Mouse (Mus musculus) neural tube, embryonic 14.5 days (tissue): Measurements from ENCODE around the gene Dlgap1. TPM values are rescaled to one million over a fixed set of nuclear protein-coding genes. Genes with fewer than 3 reads are reported as not detected.
A peak's percentile ranks its signal among the peaks of the same experiment; 100 is the strongest.

Experiments used
- ATAC-seq: fragments of 200-750 bp; cut with Nextera tagmentation; 2 replicates; pipeline ENCODE4 v1.8.0; 2017; ENCODE audit warnings: low read depth, mild to moderate bottlenecking, moderate TSS enrichment, moderate library complexity
- H3K27ac ChIP-seq: fragments of 300-500 bp; sonication (generic); 2 replicates; pipeline ENCODE4 v1.5.1; 2014; ENCODE audit warnings: low read depth, mild to moderate bottlenecking, control low read depth, low read length, moderate library complexity, mixed read lengths
- H3K27me3 ChIP-seq: fragments of 300-500 bp; sonication (generic); 2 replicates; pipeline ENCODE4 v1.6.1; 2014; ENCODE audit warnings: low read length; ENCODE audit not compliant: control insufficient read depth, insufficient read depth
- H3K36me3 ChIP-seq: fragments of 300-500 bp; sonication (generic); 2 replicates; pipeline ENCODE4 v1.6.1; 2014; ENCODE audit warnings: low read length, mixed read lengths; ENCODE audit not compliant: control insufficient read depth, insufficient read depth
- H3K4me1 ChIP-seq: fragments of 300-500 bp; sonication (generic); 2 replicates; pipeline ENCODE4 v1.6.1; 2014; ENCODE audit warnings: low read length; ENCODE audit not compliant: control insufficient read depth, insufficient read depth
- H3K4me2 ChIP-seq: fragments of 300-500 bp; sonication (generic); 2 replicates; pipeline ENCODE4 v1.6.1; 2014; ENCODE audit warnings: mild to moderate bottlenecking, low read depth, low read length, control low read depth
- H3K4me3 ChIP-seq: fragments of 300-500 bp; sonication (generic); 2 replicates; pipeline ENCODE4 v1.5.1; 2014; ENCODE audit warnings: low read depth, low read length, control low read depth, mixed read lengths
- H3K9ac ChIP-seq: fragments of 300-500 bp; sonication (generic); replicated peaks from 2 replicates; pipeline ENCODE4 v1.6.1; 2014; ENCODE audit warnings: low read depth, mild to moderate bottlenecking, control low read depth, low read length, mixed read lengths
- H3K9me3 ChIP-seq: fragments of 300-500 bp; sonication (generic); 2 replicates; pipeline ENCODE4 v1.6.1; 2016; ENCODE audit warnings: low read length; ENCODE audit not compliant: control insufficient read depth
- WGBS: fragments of 180-500 bp; shearing (Covaris S2); extraction: QIAGEN DNeasy Blood & Tissue Kit; methylation state at CpG from one replicate; pipeline ENCODE4 v1.1.7; 2014; 5-methylcytosine and 5-hydroxymethylcytosine counted together
- polyA plus RNA-seq: library from polyadenylated mRNA; unstranded; fragments of >200 nt; fragmentation: Nextera tagmentation; extraction: Ambion mirVana; gene quantifications from 2 replicates; pipeline ENCODE4 v1.2.1, GENCODE M21; 2014

Dlgap1 gene
- polyA plus RNA-seq, 1 experiment from 2014 or later = 51.0 TPM

DNA sequence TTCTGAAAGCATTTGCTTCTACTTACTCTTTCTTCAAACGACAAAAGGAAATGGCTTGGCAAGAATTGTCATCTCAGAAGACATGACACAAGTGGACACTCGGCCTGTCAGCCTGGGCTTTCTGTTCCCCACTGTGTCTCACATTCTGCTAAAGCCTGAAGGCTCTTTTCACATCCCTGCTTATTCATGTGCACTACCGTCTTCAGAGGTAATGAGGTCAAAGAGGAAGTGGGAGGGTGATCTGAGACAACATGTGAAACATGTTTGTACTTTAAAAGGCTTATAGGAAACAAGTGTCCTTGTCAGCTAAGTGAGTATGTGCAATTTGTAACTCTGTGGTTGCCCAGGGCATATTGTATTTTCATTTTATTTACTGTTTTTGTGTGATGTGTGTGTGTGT, 557.1 kb downstream of the Dlgap1 start:
- Histone ChIP-seq H3K9ac (no peak overlapping the region), H3K4me3 (no peak overlapping the region), H3K27me3 (no peaks in the 10 kb centered on the region), H3K36me3 (no peaks in the 10 kb centered on the region), H3K4me2 (no peak overlapping the region), H3K9me3 (no peaks in the 10 kb centered on the region), H3K27ac (no peak overlapping the region), H3K4me1 (no peaks in the 10 kb centered on the region)
- WGBS = 53% methylated on average over 3 of the region's 3 CpGs
- ATAC-seq = no peak

DNA sequence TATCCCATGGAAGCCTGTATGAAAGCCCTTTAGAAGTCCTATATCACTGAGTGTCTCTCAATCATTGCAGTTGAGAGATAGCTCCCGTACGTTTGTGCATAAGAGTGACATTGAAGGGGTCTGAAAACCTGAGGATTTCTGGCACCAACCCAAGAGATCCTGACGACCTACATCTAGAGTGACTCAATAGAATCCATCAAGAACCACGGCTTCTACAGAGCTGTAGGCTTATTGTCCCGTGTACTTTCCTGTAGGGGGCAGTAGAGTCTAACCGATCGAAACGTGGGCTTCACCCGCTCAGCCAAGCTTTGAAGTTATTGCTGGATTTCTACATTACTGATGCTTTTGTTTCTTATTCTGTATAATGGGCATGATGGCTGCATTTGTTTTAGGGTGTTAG, 558.2 kb downstream of the Dlgap1 start:
- Histone ChIP-seq H3K27me3 (no peaks in the 10 kb centered on the region), H3K4me2 (no peak overlapping the region), H3K36me3 (no peaks in the 10 kb centered on the region), H3K27ac (no peak overlapping the region), H3K9ac (no peak overlapping the region), H3K9me3 (no peaks in the 10 kb centered on the region), H3K4me3 (no peak overlapping the region), H3K4me1 (no peaks in the 10 kb centered on the region)
- ATAC-seq = no peak; the same call in 1 of the 2 replicates
- WGBS = 39% methylated on average over 9 of the region's 9 CpGs

DNA sequence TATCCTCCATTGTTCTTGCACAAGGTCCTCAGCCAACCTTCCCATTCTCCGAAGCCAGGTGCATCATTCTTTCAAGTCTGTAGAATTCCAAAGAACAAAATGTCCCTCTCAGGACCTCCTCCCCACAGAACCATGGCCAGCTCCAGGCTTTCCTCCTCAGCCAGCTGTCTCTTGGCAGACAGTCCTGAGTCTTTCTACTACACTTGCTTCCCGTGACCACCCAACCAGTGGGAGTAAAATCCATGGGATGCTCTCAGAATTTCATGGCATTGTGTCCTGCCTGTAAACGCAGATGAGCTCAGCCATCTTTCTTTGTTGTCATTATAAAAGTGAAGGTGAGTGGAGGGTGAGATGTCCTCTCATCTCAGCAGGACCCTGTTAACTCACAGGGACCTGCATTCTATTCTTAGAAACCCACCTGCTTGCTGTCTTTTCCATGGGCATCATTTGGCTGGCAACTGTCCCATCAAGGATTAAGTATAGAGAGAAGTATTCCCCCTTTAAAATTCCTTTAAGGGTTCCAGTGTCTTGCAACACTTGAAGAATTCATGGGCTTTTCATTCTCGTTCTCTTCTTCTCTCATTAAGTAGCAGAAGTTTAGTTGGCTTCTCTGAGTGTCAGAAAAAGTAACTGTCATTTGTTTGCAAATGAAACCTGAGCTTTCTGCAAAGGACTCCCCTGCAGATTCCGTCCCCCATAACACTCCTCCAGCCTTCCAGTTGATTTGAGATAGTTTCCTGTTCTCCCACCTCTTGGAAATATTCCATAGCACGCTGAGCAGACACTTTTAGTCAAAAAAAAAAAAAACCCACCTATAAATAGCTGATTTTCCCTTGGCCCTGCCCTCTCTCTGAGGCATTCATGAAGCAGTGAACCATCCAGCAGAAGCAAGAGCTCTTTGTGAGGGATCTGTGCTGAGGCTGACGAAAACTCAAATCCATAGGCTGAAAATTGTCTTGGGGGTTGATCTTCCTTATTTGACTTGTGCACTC, 559.6 kb downstream of the Dlgap1 start:
- H3K9ac ChIP-seq = no peak overlapping the region
- no peaks in the 10 kb centered on the region for H3K4me1 ChIP-seq
- H3K4me3 ChIP-seq = no peak overlapping the region
- H3K9me3 ChIP-seq = no peaks in the 10 kb centered on the region
- no peak for ATAC-seq
- H3K27me3 ChIP-seq = no peaks in the 10 kb centered on the region
- H3K36me3 ChIP-seq = no peaks in the 10 kb centered on the region
- no peak overlapping the region for H3K27ac ChIP-seq
- WGBS = 57% methylated on average over 7 of the region's 7 CpGs
- no peak overlapping the region for H3K4me2 ChIP-seq

- no peak for ATAC-seq
- H3K27ac ChIP-seq = no peak overlapping the region
- no peaks in the 10 kb centered on the region for H3K9me3 ChIP-seq
- WGBS = 73% methylated on average over 3 of the region's 3 CpGs
- H3K9ac ChIP-seq = no peak overlapping the region
- H3K4me1 ChIP-seq = no peaks in the 10 kb centered on the region
- no peaks in the 10 kb centered on the region for H3K27me3 ChIP-seq
- H3K4me2 ChIP-seq = no peak overlapping the region
- H3K36me3 ChIP-seq = no peaks in the 10 kb centered on the region
- no peak overlapping the region for H3K4me3 ChIP-seq
Measured at GRCm38 (mm10) chr17:70534321-70534720, 565.4 kb downstream of the Dlgap1 start.

DNA sequence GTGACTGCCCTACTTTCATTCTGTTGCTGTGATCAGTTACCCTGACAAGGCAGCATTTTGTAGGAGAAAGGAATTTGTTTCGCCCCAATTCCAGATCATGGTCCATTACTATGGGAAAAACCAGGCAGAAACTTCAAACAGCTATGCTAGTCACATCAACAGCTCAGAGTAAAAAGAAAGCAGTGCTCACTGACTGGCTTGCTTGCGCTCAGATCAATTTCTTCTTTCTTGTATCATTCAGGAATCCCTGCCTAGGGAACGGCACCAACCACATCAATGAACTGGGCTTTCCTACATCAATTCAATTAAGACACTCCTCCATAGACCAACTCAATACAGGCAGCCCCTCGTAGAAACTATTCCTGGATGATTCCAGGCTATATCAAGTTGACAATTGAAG, 572.9 kb downstream of the Dlgap1 start:
- 87% methylated on average over 4 of the region's 4 CpGs for WGBS
- Histone ChIP-seq H3K36me3 (no peaks in the 10 kb centered on the region), H3K27ac (no peak overlapping the region), H3K9ac (no peak overlapping the region), H3K4me3 (no peak overlapping the region), H3K9me3 (no peaks in the 10 kb centered on the region), H3K4me1 (no peaks in the 10 kb centered on the region), H3K27me3 (no peaks in the 10 kb centered on the region), H3K4me2 (no peak overlapping the region)
- ATAC-seq = no peak

- Histone ChIP-seq H3K9ac (no peak overlapping the region), H3K27me3 (no peaks in the 10 kb centered on the region), H3K36me3 (no peaks in the 10 kb centered on the region), H3K4me1 (no peaks in the 10 kb centered on the region), H3K27ac (no peak overlapping the region), H3K4me2 (no peak overlapping the region), H3K4me3 (no peak overlapping the region), H3K9me3 (no peaks in the 10 kb centered on the region)
- no peak for ATAC-seq
- 90% methylated on average over 4 of the region's 4 CpGs for WGBS
Measured at GRCm38 (mm10) chr17:70550793-70551192, 581.9 kb downstream of the Dlgap1 start.

- H3K4me1 ChIP-seq = no peaks in the 10 kb centered on the region
- H3K27ac ChIP-seq = no peak overlapping the region
- 82% methylated on average over 7 of the region's 7 CpGs for WGBS
- no peaks in the 10 kb centered on the region for H3K9me3 ChIP-seq
- no peak overlapping the region for H3K9ac ChIP-seq
- H3K36me3 ChIP-seq = no peaks in the 10 kb centered on the region
- H3K27me3 ChIP-seq = no peaks in the 10 kb centered on the region
- ATAC-seq = no peak
- no peak overlapping the region for H3K4me2 ChIP-seq
- H3K4me3 ChIP-seq = no peak overlapping the region
Measured at GRCm38 (mm10) chr17:70561547-70561946, 592.7 kb downstream of the Dlgap1 start.

- Histone ChIP-seq H3K9me3 (no peaks in the 10 kb centered on the region), H3K4me2 (no peak overlapping the region), H3K36me3 (no peaks in the 10 kb centered on the region), H3K4me3 (no peak overlapping the region), H3K9ac (no peak overlapping the region), H3K27ac (no peak overlapping the region), H3K27me3 (no peaks in the 10 kb centered on the region), H3K4me1 (no peaks in the 10 kb centered on the region)
- peak; percentile 38; the same call in 1 of the 2 replicates for ATAC-seq
- WGBS = 55% methylated on average over 5 of the region's 5 CpGs
Measured at GRCm38 (mm10) chr17:70570848-70571247, 602.0 kb downstream of the Dlgap1 start.

- Histone ChIP-seq H3K9ac (no peak overlapping the region), H3K27ac (no peak overlapping the region), H3K9me3 (no peaks in the 10 kb centered on the region), H3K27me3 (no peaks in the 10 kb centered on the region), H3K4me1 (no peaks in the 10 kb centered on the region), H3K4me3 (no peak overlapping the region), H3K4me2 (no peak overlapping the region), H3K36me3 (no peaks in the 10 kb centered on the region)
- WGBS = 71% methylated on average over 8 of the region's 8 CpGs
- no peak for ATAC-seq
Measured at GRCm38 (mm10) chr17:70583042-70583441, 614.2 kb downstream of the Dlgap1 start.
